28 mouse cellular contexts compared by ENCODE assay signal in the genomic region with DNA sequence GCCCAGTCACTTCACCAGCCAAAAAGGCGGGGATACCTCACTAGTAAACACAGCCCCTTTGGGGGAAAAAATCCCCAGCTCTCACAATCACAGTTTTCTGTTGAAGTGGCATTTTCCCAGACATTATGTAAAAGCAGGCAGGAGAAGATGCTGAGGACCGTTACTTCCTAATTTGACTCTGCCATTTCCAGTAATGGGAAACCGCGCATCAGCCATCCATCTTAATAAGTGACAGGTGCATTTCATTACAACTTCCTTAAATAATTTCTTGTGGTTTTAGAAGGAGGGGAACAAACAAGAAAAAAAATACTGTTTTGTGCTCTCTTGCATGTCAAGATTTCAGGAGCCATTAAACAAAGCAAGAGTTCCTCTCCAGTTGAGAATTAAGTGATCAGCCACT.
"Had no signal": no experiment of that assay in that cellular context is flagged by ENCODE, and none has a peak within 500 bp of the region (broad histone marks: within the 10 kb centered on the region; RNA-seq: fewer than 3 reads in every experiment).

No protein-coding gene starts in this region.

- H3K27ac ChIP-seq: embryonic facial prominence, embryonic 10.5 days; embryonic facial prominence, embryonic 12.5 days; embryonic facial prominence, embryonic 13.5 days; embryonic facial prominence, embryonic 15.5 days; forebrain, embryonic 10.5 days; forebrain, embryonic 12.5 days; forebrain, embryonic 13.5 days; forebrain, embryonic 15.5 days; gastrocnemius, adult 2 months; heart, adult 2 months; heart, embryonic 10.5 days had no signal

- ATAC-seq: forebrain, embryonic 13.5 days; forebrain, embryonic 14.5 days; forebrain, embryonic 15.5 days; forebrain, embryonic 16.5 days; forebrain, postnatal 0 days had no signal

- DNase-seq: cerebellum, adult 9-10 months; cerebellum, adult 9-11 months; cerebellum, postnatal 10 days; cerebellum, postnatal 14 days; cerebellum, postnatal 25 days; cerebellum, postnatal 36 days; embryo, embryonic 11 days; forebrain, postnatal 0 days; gastrocnemius, adult 2 months; gastrocnemius, postnatal 10 days; gastrocnemius, postnatal 14 days; gastrocnemius, postnatal 25 days; gastrocnemius, postnatal 36 days; heart, adult 11 months; heart, adult 18-20 months; heart, adult 2 months had no signal

- H3K4me3 ChIP-seq: embryonic facial prominence, embryonic 10.5 days; embryonic facial prominence, embryonic 12.5 days; embryonic facial prominence, embryonic 13.5 days; embryonic facial prominence, embryonic 15.5 days; erythroblast, embryonic 14.5 days; forebrain, embryonic 10.5 days; forebrain, embryonic 12.5 days; forebrain, embryonic 13.5 days; forebrain, embryonic 15.5 days; gastrocnemius, adult 2 months; heart, adult 2 months; heart, embryonic 10.5 days had no signal
